Mouse (Mus musculus): ENCODE measurements around the gene Cav2. TPM values are rescaled to one million over a fixed set of nuclear protein-coding genes. Genes with fewer than 3 reads are reported as not detected.

Gene Cav2
- polyA plus RNA-seq (2015; fragmentation: Nextera tagmentation; extraction: Ambion mirVana), result 29.7 and 34.7 TPM in 2 replicates

GRCm38 (mm10) chr6:17280939-17281756 lies at the start of gene Cav2:
Cav2 (plus strand) TSS chr6:17281185.

GRCm38 (mm10) chr6:17305954-17306601 lies 25.1 kb downstream of the Cav2 start, which contains the start of gene Cav1:
Cav1 (plus strand) TSS chr6:17306335.

Other genes starting within 250 kb of the Cav2 start
- 25.8 and 29.3 TPM in 2 replicates for gene Tes, start 216.0 kb upstream of the Cav2 start, polyA plus RNA-seq (2015; fragmentation: Nextera tagmentation; extraction: Ambion mirVana)
- 35.1 and 42.9 TPM in 2 replicates for gene Cav1, start 25.1 kb downstream of the Cav2 start, polyA plus RNA-seq (2015; fragmentation: Nextera tagmentation; extraction: Ambion mirVana)
- 1.4 and 1.5 TPM in 2 replicates for gene Met, start 182.6 kb downstream of the Cav2 start, polyA plus RNA-seq (2015; fragmentation: Nextera tagmentation; extraction: Ambion mirVana)

Measured in neural tube, postnatal 0 days (tissue).